Mouse (Mus musculus) mesoderm, embryonic 11.5 days (tissue): ENCODE measurements around the gene Dguok.

Experiments
- DNase-seq: peaks from one replicate; pipeline ENCODE4 v3.0.0-alpha.2; 2012; ENCODE audit warnings: low read depth, low spot score

Gene Dguok

DNA sequence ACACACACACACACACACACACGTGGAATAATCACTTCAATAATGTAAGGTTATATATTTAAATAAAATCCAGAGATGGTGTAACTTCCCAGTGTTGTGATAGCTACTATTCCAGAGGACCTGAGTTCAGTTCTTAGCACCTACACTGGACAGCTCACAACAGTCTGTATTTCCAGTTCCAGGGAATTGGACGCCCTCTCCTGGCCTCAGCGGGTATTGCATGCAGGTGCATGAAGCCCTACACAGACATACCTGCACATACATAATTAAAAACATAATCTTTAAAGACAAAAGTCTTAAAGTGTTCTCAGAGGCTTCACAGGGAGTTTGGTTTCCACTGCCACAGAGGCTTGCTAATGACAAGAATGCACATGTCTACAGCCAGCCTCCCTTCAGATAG is 6.3 kb downstream of the Dguok start:
- no peak for DNase-seq

DNA sequence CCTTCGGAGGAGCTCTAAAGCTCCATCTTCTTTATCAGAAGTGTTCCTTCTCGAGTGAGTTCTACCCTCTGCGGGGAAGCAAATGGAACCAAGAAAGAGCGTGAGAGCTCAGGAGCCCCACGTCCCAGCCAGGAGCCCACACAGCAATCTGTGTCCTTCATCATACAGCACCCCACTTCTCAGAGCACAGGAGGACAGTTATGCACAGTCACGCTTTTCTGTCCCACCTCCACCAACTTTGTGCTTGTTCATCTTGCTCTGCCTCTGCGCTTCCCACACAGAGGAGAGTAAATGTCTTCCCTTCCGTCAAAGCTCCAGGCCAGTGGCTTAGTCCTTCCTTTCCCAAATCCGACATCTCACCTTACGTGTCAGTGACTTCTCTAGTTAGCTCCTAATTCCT is 7.7 kb downstream of the Dguok start:
- no peak for DNase-seq

DNA sequence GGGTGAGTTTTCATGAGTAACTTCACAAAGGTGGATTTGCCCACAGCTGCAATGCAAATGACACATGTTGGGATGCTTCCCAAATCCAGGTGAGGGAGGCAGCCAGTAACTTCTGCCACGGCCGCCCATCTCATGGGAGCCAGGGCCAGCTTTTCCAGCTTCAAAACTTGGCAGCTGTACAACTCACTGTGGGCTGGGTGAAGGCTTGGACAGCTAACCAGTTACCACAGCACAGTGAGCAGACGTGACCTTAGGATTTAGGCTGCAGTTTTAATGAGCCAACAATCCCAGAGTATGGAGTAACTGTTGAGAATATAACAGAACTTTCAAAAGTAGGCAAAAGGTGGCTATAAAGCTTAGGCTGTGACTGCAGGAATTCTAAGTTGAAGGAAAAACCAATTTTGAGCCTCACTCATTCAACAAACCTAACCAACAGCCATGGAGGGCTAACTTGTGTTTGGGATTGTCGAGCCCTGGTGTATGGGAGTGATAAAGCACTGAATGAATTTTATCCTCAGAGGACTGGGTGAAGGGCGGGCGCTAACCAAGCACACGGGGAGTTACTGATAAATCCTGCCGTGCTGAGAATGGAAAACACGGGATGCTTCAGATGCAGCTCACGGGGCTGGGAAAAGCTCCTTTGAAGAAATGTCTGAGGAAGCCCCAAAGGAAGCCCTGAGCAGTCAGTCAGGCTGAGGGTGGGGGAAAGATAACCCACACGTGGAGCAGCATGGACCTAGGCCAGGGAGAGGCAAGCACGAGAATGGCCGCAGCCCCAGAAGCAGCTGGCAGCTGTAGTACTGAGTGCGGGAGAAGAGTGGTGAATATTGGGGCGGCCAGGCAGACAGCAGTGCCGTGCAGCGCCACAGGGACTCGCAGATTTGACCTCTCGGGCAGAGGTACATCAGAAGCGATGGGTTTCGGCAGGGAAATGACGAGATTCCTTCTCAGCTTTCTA is 9.7 kb downstream of the Dguok start:
- no peak for DNase-seq

- DNase-seq = no peak
Measured at GRCm38 (mm10) chr6:83496009-83496752, 10.6 kb downstream of the Dguok start.

DNA sequence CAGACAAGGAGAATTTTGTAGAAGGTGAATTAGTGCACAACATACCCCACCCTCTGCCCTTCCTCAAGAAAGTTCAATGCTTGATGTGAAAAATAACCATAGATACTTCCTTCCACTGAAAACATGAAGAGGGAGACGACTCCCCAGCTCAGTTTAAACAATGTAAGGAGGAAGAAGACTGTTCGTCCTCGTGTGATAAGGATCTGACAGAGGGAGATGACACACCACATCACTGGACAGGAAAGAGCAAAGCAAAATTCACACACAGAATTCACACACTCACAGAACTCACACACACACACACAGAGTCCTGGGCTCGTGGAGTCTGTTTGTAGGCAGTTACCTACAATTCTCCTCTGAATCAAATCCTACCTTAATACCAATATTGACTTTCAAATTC is 16.1 kb downstream of the Dguok start:
- DNase-seq = no peak

DNA sequence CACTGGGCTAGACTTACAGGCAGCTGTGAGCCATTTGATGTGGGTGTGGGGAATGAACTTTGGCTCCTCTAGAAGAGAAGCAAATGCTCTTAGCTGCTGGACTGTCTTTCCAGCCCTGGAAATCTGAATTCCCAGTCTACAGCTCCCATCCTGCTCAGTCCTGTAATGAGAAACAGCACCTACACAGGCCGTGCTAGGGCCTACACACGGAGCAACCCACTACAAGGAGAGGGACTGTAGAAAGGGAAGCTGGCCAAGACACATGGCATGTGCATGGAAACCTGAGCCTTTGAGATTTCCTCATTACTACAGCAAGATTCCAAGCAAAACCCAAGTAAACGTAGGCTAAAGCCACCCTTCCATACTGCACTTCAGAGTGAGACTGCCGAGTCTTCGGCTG is 18.6 kb downstream of the Dguok start:
- DNase-seq = no peak

- DNase-seq = no peak
Measured at GRCm38 (mm10) chr6:83487298-83487697, 19.5 kb downstream of the Dguok start.

GRCm38 (mm10) chr6:83485854-83486253 is 20.9 kb downstream of the Dguok start:
- DNase-seq = no peak

GRCm38 (mm10) chr6:83483776-83484175 is 23.0 kb downstream of the Dguok start:
- DNase-seq = no peak

GRCm38 (mm10) chr6:83482418-83483085 is 24.2 kb downstream of the Dguok start:
- no peak for DNase-seq

DNA sequence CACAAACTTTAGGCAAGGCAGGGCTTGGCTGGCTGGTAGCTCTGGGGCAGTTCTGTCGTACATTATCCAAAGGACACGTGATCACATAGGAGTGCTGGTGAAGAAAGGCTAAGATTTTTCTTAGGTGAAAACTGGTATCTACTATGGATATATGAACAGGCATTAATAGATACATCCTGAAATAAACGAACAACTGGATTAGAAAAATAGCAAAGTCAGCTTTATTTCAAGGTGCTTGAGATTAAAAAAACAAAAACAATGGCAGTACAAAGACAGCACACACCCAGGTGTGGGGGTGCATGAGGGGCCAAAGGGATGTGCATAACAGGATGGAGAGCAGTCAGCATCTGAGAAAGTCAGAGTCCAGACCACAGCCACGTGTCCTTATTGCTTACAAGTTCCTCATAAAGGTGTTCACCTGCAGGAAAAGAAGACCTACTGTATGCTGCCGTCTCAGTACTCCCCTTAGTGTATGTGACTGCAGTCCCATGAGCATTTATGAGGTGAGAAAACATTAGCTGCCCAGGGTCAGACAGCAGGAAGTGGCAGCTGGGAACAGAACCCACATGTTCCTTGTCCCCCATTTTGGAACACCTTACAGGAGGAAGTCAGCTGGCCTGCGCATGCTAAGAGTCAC is 26.6 kb downstream of the Dguok start:
- no peak for DNase-seq

DNA sequence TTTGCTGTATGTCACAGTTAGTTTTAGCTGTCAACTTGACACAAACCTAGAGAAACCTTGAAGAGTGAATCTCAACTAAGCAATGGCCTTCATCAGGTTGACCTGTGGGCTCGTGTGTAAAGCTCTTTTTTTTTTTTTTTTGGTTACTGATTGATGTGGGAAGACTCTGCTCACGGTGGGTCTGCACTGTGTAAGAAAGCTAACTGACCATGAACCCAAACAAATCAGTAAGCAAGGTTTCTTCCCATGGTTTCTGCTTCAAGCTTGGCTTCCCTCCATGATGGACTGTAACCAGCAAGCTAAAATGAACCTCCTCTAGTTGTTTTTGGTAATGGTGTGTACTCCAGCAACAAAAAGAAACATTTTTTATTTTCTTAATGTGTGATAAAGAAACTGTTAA is 27.6 kb downstream of the Dguok start:
- DNase-seq = no peak

DNA sequence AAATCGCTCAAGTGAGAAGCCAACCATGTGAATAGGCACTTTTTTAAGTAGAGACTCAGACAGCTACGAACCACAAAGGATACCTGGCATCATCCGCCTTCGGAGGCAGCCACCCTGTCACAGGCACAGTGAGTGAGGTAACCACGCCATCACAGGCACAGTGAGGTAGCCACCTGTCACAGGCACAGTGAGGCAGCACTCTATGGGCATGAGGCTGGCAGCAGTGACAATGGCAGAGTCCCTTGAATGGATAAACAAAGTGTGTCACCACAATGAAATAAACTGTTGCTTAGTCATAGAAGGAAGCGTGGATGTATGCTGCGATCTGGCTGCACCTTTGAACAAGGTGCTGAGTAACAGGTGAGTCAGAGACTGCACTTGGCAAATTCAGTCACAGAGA is 28.1 kb downstream of the Dguok start:
- DNase-seq = no peak

DNA sequence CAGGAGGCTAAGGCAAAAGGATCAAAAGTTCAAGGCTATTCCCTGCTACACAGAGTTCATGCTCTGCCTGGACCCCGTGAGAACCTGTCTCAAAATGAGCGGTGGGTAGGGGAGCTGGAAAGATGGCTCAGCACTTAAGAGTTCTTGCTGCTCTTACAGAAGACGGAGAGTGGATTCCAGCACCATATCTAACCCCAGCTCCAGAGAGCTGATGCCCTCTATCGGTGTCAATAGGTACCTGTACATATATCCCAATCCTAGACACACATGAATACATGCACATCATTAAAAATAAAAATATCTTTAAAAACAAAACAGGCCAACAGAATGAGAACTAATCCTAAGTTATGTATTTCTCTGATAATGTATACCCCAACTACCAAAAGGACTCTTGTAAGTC is 28.6 kb downstream of the Dguok start:
- no peak for DNase-seq

- DNase-seq = no peak
Measured at GRCm38 (mm10) chr6:83475431-83475830, 31.3 kb downstream of the Dguok start.

DNA sequence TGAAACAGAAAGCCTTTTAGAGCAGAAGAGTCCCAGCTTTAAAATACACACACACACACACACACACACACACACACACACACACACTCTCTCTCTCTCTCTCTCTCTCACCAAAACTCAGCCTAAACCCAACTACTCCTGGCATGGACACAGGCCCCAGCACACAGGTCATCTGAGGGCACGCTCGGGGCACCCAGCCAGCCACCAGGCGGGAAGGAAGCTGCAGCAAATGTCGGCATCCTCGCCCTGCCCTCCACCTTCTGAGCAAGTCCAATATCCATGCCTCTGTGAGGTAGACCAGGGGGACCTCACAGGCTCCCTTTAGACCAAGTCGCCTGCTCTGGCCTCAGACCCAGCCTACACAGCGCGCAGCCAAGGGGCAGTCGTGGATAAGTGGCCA is 33.5 kb downstream of the Dguok start:
- DNase-seq = no peak

- DNase-seq = no peak
Measured at GRCm38 (mm10) chr6:83471739-83472138, 35.0 kb downstream of the Dguok start.

- no peak for DNase-seq
Measured at GRCm38 (mm10) chr6:83464011-83464410, 42.8 kb downstream of the Dguok start.

DNA sequence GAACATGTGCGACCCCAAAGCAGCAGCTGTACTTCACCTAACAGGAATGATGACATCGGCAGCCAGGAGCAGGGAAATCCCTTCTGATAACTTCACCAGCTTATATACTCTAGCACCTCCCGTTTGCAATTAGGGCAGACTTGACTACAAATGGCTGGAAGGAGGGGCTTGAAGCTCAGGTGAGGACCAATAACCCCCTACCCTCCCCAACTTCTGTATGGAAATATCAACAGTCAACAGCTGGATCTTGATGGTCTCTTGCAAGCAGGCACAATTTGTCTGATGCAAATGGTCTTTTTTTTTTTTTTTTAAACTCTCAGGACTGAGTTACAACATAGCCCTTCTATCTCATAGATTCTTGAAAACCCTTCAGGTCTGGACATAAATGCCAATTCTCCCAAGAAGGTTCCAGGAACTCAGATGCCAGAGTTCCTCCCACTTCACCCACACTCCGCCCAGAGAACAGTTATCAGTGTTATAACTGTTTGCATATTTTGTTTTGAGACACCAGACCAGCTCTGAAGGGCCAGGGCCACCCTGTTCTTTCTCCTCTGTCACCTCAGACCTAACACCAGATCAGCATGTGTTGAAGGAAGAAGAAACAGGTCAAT is 47.6 kb downstream of the Dguok start, which contains the start of gene Tet3:
Gene Tet3 (minus strand): TSS at position 51 of the 611 bp plus-strand sequence.
- DNase-seq = no peak

DNA sequence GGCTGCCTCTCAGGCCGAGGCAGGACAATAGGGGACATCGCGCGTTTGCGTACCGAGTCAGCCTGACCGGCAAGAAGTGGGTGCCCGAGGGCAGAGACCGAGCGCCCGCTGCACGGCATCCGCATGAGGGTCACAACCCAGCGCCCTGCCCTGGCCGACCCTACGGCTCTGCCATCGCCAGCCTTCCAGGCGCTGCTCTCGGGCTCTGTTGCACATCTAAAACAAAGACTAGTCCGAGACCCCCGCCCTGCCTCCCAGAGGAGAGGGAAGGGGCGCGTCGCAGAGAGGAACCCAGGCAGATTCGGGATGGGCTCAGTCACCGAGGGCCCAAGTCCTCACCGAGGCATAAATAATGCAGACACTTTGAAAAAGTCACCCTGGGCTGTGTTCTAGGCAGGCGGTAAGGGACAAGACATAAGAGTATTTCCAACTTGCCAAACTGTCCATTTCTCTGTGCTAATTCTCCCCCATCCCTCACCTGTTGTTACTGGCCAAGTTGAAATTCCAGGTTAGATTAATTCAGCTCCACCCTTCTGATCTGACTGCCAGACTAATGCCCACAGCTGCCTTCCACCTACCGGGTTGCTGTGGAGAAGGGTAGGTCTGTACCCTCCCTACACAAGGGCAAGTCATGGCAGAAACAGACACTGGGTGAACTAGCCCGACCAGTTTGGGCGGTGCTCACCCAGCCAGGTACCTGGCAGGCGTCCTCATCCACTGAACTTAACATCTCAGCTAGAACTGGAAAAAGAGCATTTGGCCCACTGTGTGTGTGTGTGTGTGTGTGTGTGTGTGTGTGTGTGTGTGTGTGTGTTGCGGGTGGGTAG is 49.6 kb downstream of the Dguok start:
- peak; percentile 58 for DNase-seq
